Mouse (Mus musculus) liver, embryonic 15.5 days (tissue): ENCODE measurements around the gene Arl4d. TPM values are rescaled to one million over a fixed set of nuclear protein-coding genes. Genes with fewer than 3 reads are reported as not detected.
"Not testable (repeated sequence)": the region's sequence is repeated elsewhere in the genome, so short reads cannot be mapped to it uniquely, and the experiment has no call there.

Experiments
- ATAC-seq: fragments of 200-750 bp; cut with Nextera tagmentation; 2 replicates; pipeline ENCODE4 v1.8.0; 2017; ENCODE audit warnings: moderate number of reproducible peaks, mild to moderate bottlenecking, moderate library complexity; ENCODE audit not compliant: insufficient read depth
- H3K27ac ChIP-seq: fragments of 300-500 bp; sonication (generic); replicated peaks from 2 replicates; pipeline ENCODE4 v1.5.1; 2015; ENCODE audit warnings: mild to moderate bottlenecking, inconsistent platforms
- H3K27me3 ChIP-seq: fragments of 300-500 bp; sonication (generic); 2 replicates; pipeline ENCODE4 v1.6.1; 2015; ENCODE audit warnings: mild to moderate bottlenecking, inconsistent platforms
- H3K36me3 ChIP-seq: fragments of 300-500 bp; sonication (generic); replicated peaks from 2 replicates; pipeline ENCODE4 v1.6.1; 2015; ENCODE audit warnings: moderate library complexity, mild to moderate bottlenecking, inconsistent platforms
- H3K4me1 ChIP-seq: fragments of 300-500 bp; sonication (generic); replicated peaks from 2 replicates; pipeline ENCODE4 v1.6.1; 2015; ENCODE audit warnings: inconsistent platforms
- H3K4me2 ChIP-seq: fragments of 300-500 bp; sonication (generic); 2 replicates; pipeline ENCODE4 v1.6.1; 2015; ENCODE audit warnings: moderate library complexity, mild to moderate bottlenecking, inconsistent platforms
- H3K4me3 ChIP-seq: fragments of 300-500 bp; sonication (generic); replicated peaks from 2 replicates; pipeline ENCODE4 v1.5.1; 2015; ENCODE audit warnings: mild to moderate bottlenecking, inconsistent platforms
- H3K9ac ChIP-seq: fragments of 300-500 bp; sonication (generic); 2 replicates; pipeline ENCODE4 v1.6.1; 2015; ENCODE audit warnings: moderate library complexity, mild to moderate bottlenecking, inconsistent platforms
- H3K9me3 ChIP-seq: fragments of 300-500 bp; sonication (generic); replicated peaks from 2 replicates; pipeline ENCODE4 v1.6.1; 2016; ENCODE audit warnings: inconsistent platforms
- WGBS: fragments of 180-500 bp; shearing (Covaris S2); methylation state at CpG from one replicate; pipeline ENCODE4 v1.1.7; 2015; ENCODE audit warnings: mixed read lengths; ENCODE audit not compliant: insufficient replicate concordance; 5-methylcytosine and 5-hydroxymethylcytosine counted together
- polyA plus RNA-seq: library from polyadenylated mRNA; unstranded; fragments of >200 nt; fragmentation: Nextera tagmentation; extraction: Ambion mirVana; gene quantifications from 2 replicates; pipeline ENCODE4 v1.2.1, GENCODE M21; 2015

Gene Arl4d
- polyA plus RNA-seq, 1 experiment from 2014 or later = 0.82 TPM

DNA sequence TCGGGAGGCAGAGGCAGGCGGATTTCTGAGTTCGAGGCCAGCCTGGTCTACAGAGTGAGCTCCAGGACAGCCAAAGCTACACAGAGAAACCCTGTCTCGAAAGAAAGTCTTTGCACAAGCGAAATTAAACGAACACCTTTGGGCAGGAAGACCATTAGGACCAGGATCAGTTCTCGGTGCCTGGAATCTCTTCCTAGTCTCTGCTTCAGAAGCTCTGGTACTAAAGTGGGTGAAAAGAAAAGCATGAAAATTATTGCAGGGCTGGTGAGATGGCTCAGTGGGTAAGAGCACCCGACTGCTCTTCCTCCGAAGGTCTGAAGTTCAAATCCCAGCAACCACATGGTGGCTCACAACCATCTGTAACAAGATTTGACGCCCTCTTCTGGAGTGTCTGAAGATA, 18.2 kb upstream of the Arl4d start:
- not testable (repeated sequence) for H3K27me3 ChIP-seq, H3K4me3 ChIP-seq, H3K9me3 ChIP-seq, H3K9ac ChIP-seq, H3K4me2 ChIP-seq, H3K36me3 ChIP-seq, H3K27ac ChIP-seq, ATAC-seq
- 76% methylated on average over 10 of the region's 10 CpGs for WGBS
- peaks cover 30% of the 10 kb centered on the region for H3K4me1 ChIP-seq

DNA sequence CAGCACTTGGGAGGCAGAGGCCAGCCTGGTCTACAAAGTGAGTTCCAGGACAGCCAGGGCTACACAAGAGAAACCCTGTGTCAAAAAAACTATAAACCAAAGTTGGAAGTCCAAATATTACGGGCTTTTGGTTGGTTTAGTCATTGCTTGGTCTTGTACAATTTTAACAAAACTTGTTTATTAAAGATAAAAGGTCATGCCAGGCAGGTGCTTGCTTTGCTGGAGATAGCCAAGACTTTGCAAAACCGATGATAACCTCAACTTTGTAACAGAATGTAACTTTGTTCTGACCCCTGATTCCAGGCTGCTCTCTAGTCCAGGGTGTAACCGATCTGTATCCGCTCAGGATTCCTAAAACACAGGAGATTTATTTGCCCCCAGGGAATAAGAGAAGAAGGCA, 9.0 kb upstream of the Arl4d start:
- Histone ChIP-seq H3K27ac (no peak overlapping the region), H3K27me3 (peaks cover 23% of the 10 kb centered on the region), H3K4me1 (peaks cover 20% of the 10 kb centered on the region), H3K9ac (no peak overlapping the region), H3K9me3 (no peaks in the 10 kb centered on the region), H3K4me3 (no peak overlapping the region), H3K4me2 (no peak overlapping the region), H3K36me3 (no peaks in the 10 kb centered on the region)
- ATAC-seq = no peak
- 72% methylated on average over 4 of the region's 4 CpGs for WGBS

DNA sequence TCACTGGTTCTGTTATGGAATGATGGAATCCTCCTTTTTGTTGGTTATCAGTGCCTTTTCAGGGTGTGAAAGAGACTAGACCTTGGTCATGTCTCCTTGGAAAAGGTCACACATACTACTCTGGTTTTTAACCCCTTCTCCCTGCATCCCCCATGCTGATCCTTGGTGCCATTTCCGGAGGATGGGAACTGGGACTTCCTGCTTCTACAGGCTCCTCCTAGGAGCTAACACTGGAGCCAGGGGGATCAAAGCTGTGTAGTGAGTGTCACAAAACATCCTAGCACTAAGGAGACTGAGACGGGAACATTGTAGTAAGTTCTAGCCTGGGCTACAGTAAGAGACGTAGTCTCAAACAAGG, 7.8 kb upstream of the Arl4d start:
- peaks cover 29% of the 10 kb centered on the region for H3K4me1 ChIP-seq
- H3K27ac ChIP-seq = peak overlapping the region; percentile 88
- ATAC-seq = no peak
- peak overlapping the region; percentile 29 for H3K4me3 ChIP-seq
- peak overlapping the region; percentile 59 for H3K4me2 ChIP-seq
- H3K36me3 ChIP-seq = no peaks in the 10 kb centered on the region
- 9% methylated on average over 3 of the region's 3 CpGs for WGBS
- no peaks in the 10 kb centered on the region for H3K9me3 ChIP-seq
- H3K27me3 ChIP-seq = peaks cover 21% of the 10 kb centered on the region
- peak overlapping the region; percentile 50 for H3K9ac ChIP-seq

DNA sequence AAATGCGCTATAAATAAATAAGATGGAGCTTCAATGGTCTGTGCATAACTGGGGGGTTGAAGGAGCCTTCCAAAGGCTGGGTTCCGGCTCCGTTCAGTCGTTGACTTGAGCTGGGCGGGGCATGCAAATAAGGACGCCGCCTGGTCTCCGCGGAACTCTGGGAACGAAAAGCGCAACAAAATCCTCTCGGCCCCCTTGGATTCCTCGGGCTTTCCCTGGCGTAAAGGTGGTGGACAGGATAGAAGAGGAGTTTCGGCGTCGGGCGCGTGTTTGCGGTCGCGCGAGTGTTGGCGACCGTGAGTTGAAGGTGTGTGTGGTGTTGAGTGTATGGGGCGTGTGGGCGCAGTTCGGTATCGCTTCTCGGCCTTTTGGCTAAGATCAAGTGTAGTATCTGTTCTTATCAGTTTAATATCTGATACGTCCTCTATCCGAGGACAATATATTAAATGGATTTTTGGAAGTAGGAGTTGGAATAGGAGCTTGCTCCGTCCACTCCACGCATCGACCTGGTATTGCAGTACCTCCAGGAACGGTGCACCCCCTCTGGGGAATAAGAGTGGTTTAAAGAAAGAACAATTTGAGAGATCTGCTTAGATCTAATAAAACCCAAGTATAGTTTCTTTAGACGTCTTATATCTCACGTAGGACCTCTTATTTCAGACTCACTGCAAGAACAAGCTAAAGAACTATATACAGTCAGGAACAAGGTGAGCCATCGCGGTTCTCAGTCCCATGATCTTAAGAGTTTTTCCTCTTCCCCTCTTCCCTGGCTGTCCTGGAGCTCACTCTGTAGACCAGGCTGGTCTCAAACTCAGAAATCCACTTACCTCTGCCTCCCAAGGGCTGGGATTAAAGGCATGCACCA, 7.2 kb upstream of the Arl4d start:
- ATAC-seq = peak; percentile 91
- H3K36me3 ChIP-seq, H3K9me3 ChIP-seq: not testable (repeated sequence)
- Histone ChIP-seq H3K4me3 (peak overlapping the region; percentile 29), H3K4me2 (peak overlapping the region; percentile 59), H3K27me3 (peaks cover 15% of the 10 kb centered on the region), H3K27ac (peak overlapping the region; percentile 88), H3K9ac (peak overlapping the region; percentile 50), H3K4me1 (peaks cover 34% of the 10 kb centered on the region)
- WGBS = 0% methylated on average over 38 of the region's 40 CpGs

DNA sequence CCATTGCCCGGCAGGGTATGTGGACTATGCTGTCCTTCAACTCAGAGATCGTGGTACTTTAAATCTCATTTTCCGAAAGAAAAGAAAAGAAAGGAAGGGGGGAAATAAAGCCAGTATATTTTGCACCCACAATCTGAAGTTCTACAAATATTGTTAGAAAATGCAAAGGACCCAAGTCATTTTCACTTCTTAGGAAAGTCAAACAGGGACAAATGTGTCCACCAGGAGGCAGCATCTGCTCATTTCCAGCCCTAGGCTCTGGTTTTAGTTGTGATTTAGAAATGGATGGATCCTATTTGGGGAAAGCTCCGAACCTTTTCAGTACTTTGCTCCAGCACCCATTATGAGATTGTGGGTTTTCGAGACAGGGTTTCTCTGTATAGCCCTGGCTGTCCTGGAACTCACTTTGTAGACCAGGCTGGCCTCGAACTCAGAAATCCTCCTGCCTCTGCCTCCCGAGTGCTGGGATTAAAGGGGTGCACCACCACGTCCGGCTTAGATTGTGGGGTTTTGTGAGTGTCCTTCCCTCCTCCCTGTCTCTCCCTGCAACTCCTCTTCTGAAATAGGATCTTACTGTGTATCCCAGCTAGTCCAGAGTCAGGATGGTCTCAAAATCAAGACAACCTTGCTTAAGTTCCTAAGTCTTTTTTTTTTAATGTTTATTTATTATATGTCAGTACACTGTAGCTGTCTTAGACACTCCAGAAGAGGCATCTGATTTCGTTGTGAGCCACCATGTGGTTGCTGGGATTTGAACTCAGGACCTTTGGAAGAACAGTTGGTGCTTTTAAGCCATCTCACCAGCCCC, 6.4 kb upstream of the Arl4d start:
- peak; percentile 10 for ATAC-seq
- H3K4me3 ChIP-seq = no peak overlapping the region
- H3K4me1 ChIP-seq = peaks cover 39% of the 10 kb centered on the region
- H3K27ac ChIP-seq = peak overlapping the region; percentile 81
- no peak overlapping the region for H3K9ac ChIP-seq
- no peaks in the 10 kb centered on the region for H3K9me3 ChIP-seq
- no peaks in the 10 kb centered on the region for H3K36me3 ChIP-seq
- 25% methylated on average over 10 of the region's 10 CpGs for WGBS
- 0 out of 2 replicates have a peak, but pooled peaks cover 8% of the 10 kb centered on the region for H3K27me3 ChIP-seq
- H3K4me2 ChIP-seq = no peak overlapping the region

DNA sequence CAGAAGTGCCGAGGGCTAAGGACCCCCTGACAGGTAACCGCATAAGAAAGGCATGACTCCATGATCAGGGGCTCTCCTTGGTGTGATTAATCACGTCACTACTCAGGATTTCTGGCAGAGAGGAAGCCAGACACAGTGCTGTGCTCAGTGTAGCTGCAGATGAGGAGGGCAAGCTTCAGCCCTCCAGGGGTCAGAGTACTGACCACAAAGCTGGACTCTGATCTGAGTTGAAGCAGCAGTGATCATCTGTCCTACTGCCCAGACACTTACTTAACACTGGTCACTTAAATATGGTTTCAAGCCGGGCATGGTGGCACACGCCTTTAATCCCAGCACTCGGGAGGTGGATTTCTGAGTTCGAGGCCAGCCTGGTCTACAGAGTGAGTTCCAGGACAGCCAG, 4.2 kb upstream of the Arl4d start:
- H3K27ac ChIP-seq = no peak overlapping the region
- 65% methylated on average over 7 of the region's 7 CpGs for WGBS

DNA sequence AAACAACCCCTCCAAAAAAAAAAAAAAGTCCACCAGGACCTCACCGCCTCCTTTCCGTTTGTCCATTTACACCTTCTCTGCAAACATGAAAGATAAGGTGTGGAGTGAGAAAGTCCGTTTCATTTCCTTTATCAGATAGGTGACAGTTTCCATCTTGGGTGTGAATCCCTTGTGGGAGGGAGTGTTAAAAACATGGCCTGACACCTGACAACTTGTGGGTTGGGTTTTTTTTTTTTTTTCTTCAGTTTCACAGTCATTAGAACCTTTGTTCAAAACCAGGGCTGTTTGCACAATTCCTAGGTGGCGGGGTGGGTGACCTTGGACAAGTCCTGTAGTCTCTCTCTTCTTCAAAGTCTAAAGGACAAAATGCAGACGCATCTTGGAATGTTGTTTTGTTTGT, 3.6 kb upstream of the Arl4d start:
- no peak for ATAC-seq
- WGBS = 26% methylated on average over 5 of the region's 5 CpGs
- Histone ChIP-seq H3K9me3 (no peaks in the 10 kb centered on the region), H3K36me3 (no peaks in the 10 kb centered on the region), H3K27me3 (no peaks in the 10 kb centered on the region), H3K9ac (no peak overlapping the region), H3K4me3 (no peak overlapping the region), H3K4me2 (no peak overlapping the region), H3K4me1 (peaks cover 58% of the 10 kb centered on the region), H3K27ac (no peak overlapping the region)

More for the DNA sequence above, 4.2 kb upstream of the Arl4d start:
- Histone ChIP-seq H3K36me3 (no peaks in the 10 kb centered on the region), H3K4me3 (no peak overlapping the region), H3K4me2 (no peak overlapping the region), H3K4me1 (peaks cover 54% of the 10 kb centered on the region), H3K27me3 (no peaks in the 10 kb centered on the region), H3K9me3 (no peaks in the 10 kb centered on the region), H3K9ac (no peak overlapping the region)
- ATAC-seq = no peak

DNA sequence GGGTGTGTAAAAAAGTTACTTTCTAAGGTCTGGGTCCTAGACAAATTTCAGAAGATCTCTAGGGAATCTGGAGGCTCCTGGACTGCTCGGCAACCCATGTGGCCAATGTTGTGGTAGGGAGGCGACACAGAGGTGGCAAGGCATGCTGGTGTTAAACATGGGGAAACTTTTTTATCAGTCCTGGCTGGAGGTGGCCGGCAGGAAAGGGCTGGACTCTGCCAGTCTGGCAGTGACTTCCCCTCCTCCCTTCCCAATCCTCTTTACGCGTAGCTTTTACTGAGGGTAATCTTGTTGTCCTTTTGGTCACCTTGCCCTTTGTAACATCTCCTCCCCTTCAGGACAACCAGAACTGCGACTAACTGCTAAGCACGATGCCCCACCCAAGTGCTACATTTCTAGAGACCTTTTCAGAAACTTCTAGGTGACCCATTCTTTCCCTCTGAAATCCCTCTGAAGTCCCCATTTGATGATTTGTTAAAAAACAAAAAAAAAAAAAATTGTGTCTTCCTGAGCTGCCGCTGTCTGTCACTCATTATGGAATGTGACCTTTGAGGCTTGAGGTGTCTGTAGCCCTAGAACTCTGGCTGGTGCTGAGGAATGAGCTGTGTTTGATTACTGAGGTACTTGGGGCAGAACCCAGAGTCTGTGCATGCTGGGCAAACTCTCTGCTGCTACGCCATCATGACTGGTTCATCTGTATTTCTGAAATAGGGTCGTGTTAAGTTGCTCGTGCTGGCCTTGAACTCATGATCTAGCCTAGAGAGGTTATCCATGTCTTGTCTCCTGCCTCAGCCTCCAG, 1.9 kb upstream of the Arl4d start:
- H3K9ac ChIP-seq = no peak overlapping the region
- no peaks in the 10 kb centered on the region for H3K27me3 ChIP-seq
- no peak for ATAC-seq
- H3K4me1 ChIP-seq = peaks cover 66% of the 10 kb centered on the region
- H3K9me3 ChIP-seq = no peaks in the 10 kb centered on the region
- WGBS = 53% methylated on average over 11 of the region's 11 CpGs
- H3K4me3 ChIP-seq = no peak overlapping the region
- no peak overlapping the region for H3K4me2 ChIP-seq
- H3K27ac ChIP-seq = no peak overlapping the region
- no peaks in the 10 kb centered on the region for H3K36me3 ChIP-seq

DNA sequence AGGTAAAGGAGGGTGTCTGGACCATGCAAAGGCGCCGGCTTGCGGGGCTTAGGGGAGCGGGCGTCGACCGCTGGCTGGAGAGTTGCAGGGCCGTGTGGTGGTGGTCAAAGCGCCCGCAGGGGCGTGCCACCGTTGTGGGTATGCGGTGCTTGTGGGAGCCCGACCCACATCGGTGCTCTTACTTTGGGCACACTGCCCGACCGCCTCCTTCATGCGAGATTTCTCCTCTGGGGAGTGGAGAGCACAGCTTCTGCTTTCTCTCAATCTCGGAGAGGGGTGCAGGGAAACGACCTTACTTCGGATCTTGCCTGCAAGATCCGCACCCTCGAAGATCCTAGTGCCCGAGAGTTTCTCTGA, 273 bp downstream of the Arl4d start:
- peak overlapping the region; percentile 66 for H3K27ac ChIP-seq
- peak overlapping the region; percentile 99 for H3K4me2 ChIP-seq
- H3K9ac ChIP-seq = peak overlapping the region; percentile 69
- peak overlapping the region; percentile 65 for H3K4me3 ChIP-seq
- 1% methylated on average over 24 of the region's 24 CpGs for WGBS
- no peak for ATAC-seq
- no peaks in the 10 kb centered on the region for H3K9me3 ChIP-seq
- H3K36me3 ChIP-seq = no peaks in the 10 kb centered on the region
- peaks cover 76% of the 10 kb centered on the region for H3K4me1 ChIP-seq
- H3K27me3 ChIP-seq = no peaks in the 10 kb centered on the region

DNA sequence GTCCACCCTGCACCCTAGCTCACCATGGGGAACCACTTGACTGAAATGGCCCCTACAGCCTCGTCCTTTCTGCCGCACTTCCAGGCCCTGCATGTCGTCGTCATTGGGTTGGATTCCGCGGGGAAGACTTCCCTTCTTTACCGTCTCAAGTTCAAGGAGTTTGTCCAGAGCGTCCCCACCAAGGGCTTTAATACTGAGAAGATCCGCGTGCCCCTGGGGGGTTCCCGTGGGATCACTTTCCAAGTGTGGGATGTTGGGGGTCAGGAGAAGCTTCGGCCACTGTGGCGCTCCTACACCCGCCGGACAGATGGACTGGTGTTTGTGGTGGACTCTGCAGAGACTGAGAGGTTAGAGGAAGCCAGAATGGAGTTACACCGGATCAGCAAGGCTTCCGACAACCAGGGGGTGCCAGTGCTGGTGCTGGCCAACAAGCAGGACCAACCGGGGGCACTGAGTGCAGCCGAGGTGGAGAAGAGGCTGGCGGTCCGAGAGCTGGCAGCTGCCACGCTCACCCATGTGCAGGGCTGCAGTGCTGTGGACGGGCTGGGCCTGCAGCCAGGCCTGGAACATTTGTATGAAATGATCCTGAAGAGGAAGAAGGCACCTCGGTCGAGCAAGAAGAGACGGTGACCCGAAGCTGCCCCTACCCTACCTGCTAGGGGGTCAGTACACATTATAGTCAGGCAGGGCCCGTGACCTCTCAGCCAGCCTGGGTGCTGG, 1.4 kb downstream of the Arl4d start:
- Histone ChIP-seq H3K27ac (no peak overlapping the region), H3K9me3 (no peaks in the 10 kb centered on the region), H3K4me3 (no peak overlapping the region), H3K4me2 (0 out of 2 replicates have a peak overlapping the region, but pooled peaks have one; percentile 2), H3K9ac (no peak overlapping the region), H3K4me1 (peaks cover 80% of the 10 kb centered on the region), H3K27me3 (no peaks in the 10 kb centered on the region), H3K36me3 (no peaks in the 10 kb centered on the region)
- ATAC-seq = no peak
- 81% methylated on average over 28 of the region's 28 CpGs for WGBS
